Mouse (Mus musculus): Measurements from ENCODE around the gene Mrpl49.

The Mrpl49 gene

GRCm38 (mm10) chr19:6057313-6058096 is at the start of gene Mrpl49, which contains the start of gene Fau:
TSS of gene Mrpl49 (minus strand) at chr19:6057785.
TSS of gene Fau (plus strand) at chr19:6057844.
- in situ Hi-C loops (cut with MboI, MseI), result no loop called here

- in situ Hi-C loops (cut with MboI, MseI), result no loop called here
These were observed 48.0 kb upstream of the Mrpl49 start, which contains the start of gene Naaladl1 for GRCm38 (mm10) chr19:6105586-6105985. TSS of gene Naaladl1 (plus strand) at chr19:6105782.

GRCm38 (mm10) chr19:6104476-6104875 is 46.9 kb upstream of the Mrpl49 start:
- in situ Hi-C loops (cut with MboI, MseI), result no loop called here

- in situ Hi-C loops (cut with MboI, MseI), result no loop called here
These were observed 44.7 kb upstream of the Mrpl49 start for GRCm38 (mm10) chr19:6102169-6102853.

GRCm38 (mm10) chr19:6101186-6101585 is 43.6 kb upstream of the Mrpl49 start:
- in situ Hi-C loops (cut with MboI, MseI), result no loop called here

- in situ Hi-C loops (cut with MboI, MseI), result no loop called here
These were observed 40.3 kb upstream of the Mrpl49 start for GRCm38 (mm10) chr19:6097847-6098246.

GRCm38 (mm10) chr19:6094119-6094518 is 36.5 kb upstream of the Mrpl49 start, which contains the start of gene AC131692.1:
TSS of gene AC131692.1 (plus strand) at chr19:6094419.
- in situ Hi-C loops (cut with MboI, MseI), result no loop called here

GRCm38 (mm10) chr19:6088841-6089240 is 31.3 kb upstream of the Mrpl49 start:
- in situ Hi-C loops (cut with MboI, MseI), result no loop called here

GRCm38 (mm10) chr19:6085417-6085879 is 27.9 kb upstream of the Mrpl49 start:
- in situ Hi-C loops (cut with MboI, MseI), result no loop called here

GRCm38 (mm10) chr19:6084478-6085248 is 27.1 kb upstream of the Mrpl49 start, which contains the start of the genes Zfpl1 and Cdca5:
TSS of gene Zfpl1 (minus strand) at chr19:6084956.
TSS of gene Cdca5 (plus strand) at chr19:6084983.
- in situ Hi-C loops (cut with MboI, MseI), result no loop called here

GRCm38 (mm10) chr19:6082156-6082555 is 24.6 kb upstream of the Mrpl49 start, which contains the start of gene Gm28374:
TSS of gene Gm28374 (minus strand) at chr19:6082256.
- in situ Hi-C loops (cut with MboI, MseI), result no loop called here

GRCm38 (mm10) chr19:6079983-6080480 is 22.4 kb upstream of the Mrpl49 start, which contains the start of gene Tmem262:
TSS of gene Tmem262 (plus strand) at chr19:6080033.
- in situ Hi-C loops (cut with MboI, MseI), result loop anchor here (10.0 kb wide), 1 partner anchor 895 kb away; the partner anchor contains the start of genes Plcb3 and Ppp1r14b

GRCm38 (mm10) chr19:6076564-6077393 is 19.2 kb upstream of the Mrpl49 start, which contains the start of gene Vps51:
TSS of gene Vps51 (minus strand) at chr19:6077231.
- in situ Hi-C loops (cut with MboI, MseI), result loop anchor here (10.0 kb wide), 1 partner anchor 898 kb away; the partner anchor contains the start of genes Plcb3 and Ppp1r14b

GRCm38 (mm10) chr19:6073889-6074288 is 16.3 kb upstream of the Mrpl49 start:
- in situ Hi-C loops (cut with MboI, MseI), result loop anchor here (10.0 kb wide), 1 partner anchor 901 kb away; the partner anchor contains the start of genes Plcb3 and Ppp1r14b

GRCm38 (mm10) chr19:6071261-6071660 is 13.7 kb upstream of the Mrpl49 start:
- in situ Hi-C loops (cut with MboI, MseI), result loop anchor here (10.0 kb wide), 1 partner anchor 904 kb away; the partner anchor contains the start of genes Plcb3 and Ppp1r14b

GRCm38 (mm10) chr19:6070571-6071250 is 13.1 kb upstream of the Mrpl49 start:
- in situ Hi-C loops (cut with MboI, MseI), result loop anchor here (10.0 kb wide), 1 partner anchor 904 kb away; the partner anchor contains the start of genes Plcb3 and Ppp1r14b

GRCm38 (mm10) chr19:6069851-6070250 is 12.3 kb upstream of the Mrpl49 start:
- in situ Hi-C loops (cut with MboI, MseI), result loop anchor here (5.0 to 10.0 kb wide), 2 partner anchors 108 to 905 kb away; partner anchors contain the start of genes Plcb3, Pola2 and Ppp1r14b

- in situ Hi-C loops (cut with MboI, MseI), result loop anchor here (5.0 kb wide), 1 partner anchor 107 kb away; the partner anchor contains the start of gene Pola2
These were observed 11.4 kb upstream of the Mrpl49 start for GRCm38 (mm10) chr19:6068951-6069350.

Data from regulatory T cell (primary cell).